Mouse (Mus musculus): Measurements from ENCODE around the gene Igf2.

DNA sequence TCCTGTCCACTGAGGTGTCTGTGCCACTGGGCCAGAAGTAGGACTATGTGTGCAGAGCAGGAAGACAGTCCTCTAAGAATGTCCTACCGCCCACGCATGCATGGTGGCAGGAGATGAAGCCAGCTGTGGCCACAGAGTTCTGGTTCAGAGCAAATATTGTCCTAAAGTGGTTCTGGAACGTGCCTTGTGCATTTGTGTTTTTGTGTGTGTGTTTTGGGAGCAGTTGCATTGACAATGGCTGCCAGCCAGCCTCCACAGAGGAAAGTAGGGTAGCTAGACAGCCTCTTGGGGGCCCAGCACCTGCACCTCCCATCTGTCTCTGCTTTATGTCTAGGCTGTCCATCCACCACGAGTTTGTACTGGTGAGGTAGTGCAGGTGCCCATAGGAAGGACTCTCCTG is 44.4 kb downstream of the Igf2 start:
- TF ChIP-seq CTCF (IDR thresholded peaks at IDR 0.05; ENCODE audit: borderline replicate concordance, insufficient read depth, low read length), result no peak
- TF ChIP-seq POLR2A (IDR thresholded peaks at IDR 0.05; ENCODE audit: low read depth, low read length), result no peak
